Comparison of ENCODE assay signal across 14 mouse cellular contexts in genomic region chr6:34482842-34483241, GRCm38 (mm10). TPM values are rescaled to one million over a fixed set of nuclear protein-coding genes. Genes with fewer than 3 reads are reported as not detected.
DNase-seq lines count a peak whose midpoint lies in the region; ATAC-seq and TF ChIP-seq lines count a peak whose summit lies in the region.
"Had no signal": no experiment of that assay in that cellular context is flagged by ENCODE, and none has a peak within 500 bp of the region (broad histone marks: within the 10 kb centered on the region; RNA-seq: fewer than 3 reads in every experiment).

No protein-coding gene starts in this region.

- peak overlapping the region; percentile 1; the same call in 1 of the 2 replicates for H3K4me2 ChIP-seq in liver, embryonic 12.5 days
- H3K4me2 ChIP-seq in liver, postnatal 0 days (ENCODE audit: low read depth, low read length), result no peak overlapping the region
- H3K4me2 ChIP-seq in liver, embryonic 15.5 days, result 0 out of 2 replicates have a peak overlapping the region, but pooled peaks have one; percentile 14
- H3K4me2 ChIP-seq in neural tube, embryonic 15.5 days, result no peak overlapping the region
- H3K4me2 ChIP-seq: embryonic facial prominence, embryonic 13.5 days had no signal

- no peak for TF ChIP-seq CTCF in liver, postnatal 0 days (IDR thresholded peaks at IDR 0.05; ENCODE audit: low read depth)

- DNase-seq in liver, postnatal 0 days, result no peak
- DNase-seq in heart, embryonic 10.5 days (ENCODE audit: low spot score), result peak; percentile 54
- no peak for DNase-seq in adrenal gland, postnatal 25 days
- DNase-seq: cerebellum, postnatal 36 days; kidney, adult 11 months had no signal

- no peak for TF ChIP-seq EP300 in liver, postnatal 0 days (IDR thresholded peaks at IDR 0.05; ENCODE audit: low read depth)

- H3K27ac ChIP-seq in liver, embryonic 12.5 days, result no peak overlapping the region; the same call in 1 of the 2 replicates
- no peak overlapping the region for H3K27ac ChIP-seq in liver, postnatal 0 days (ENCODE audit: low read depth)
- no peak overlapping the region for H3K27ac ChIP-seq in heart, embryonic 10.5 days
- H3K27ac ChIP-seq in liver, embryonic 15.5 days (replicated peaks), result peak overlapping the region; percentile 20; the same call in 1 of the 2 replicates
- no peak overlapping the region for H3K27ac ChIP-seq in neural tube, embryonic 15.5 days (replicated peaks)
- H3K27ac ChIP-seq: embryonic facial prominence, embryonic 13.5 days; macrophage had no signal

- WGBS in liver, embryonic 12.5 days (ENCODE audit: insufficient replicate concordance), result 49% methylated on average over 4 of the region's 4 CpGs
- 71% methylated on average over 4 of the region's 4 CpGs for WGBS in liver, postnatal 0 days (ENCODE audit: insufficient replicate concordance)
- WGBS in heart, embryonic 10.5 days, result 73% methylated on average over 4 of the region's 4 CpGs
- 55% methylated on average over 4 of the region's 4 CpGs for WGBS in liver, embryonic 15.5 days (ENCODE audit: insufficient replicate concordance)
- WGBS in neural tube, embryonic 15.5 days, result 91% methylated on average over 4 of the region's 4 CpGs

- no peak for ATAC-seq in erythroblast, adult 5-6 weeks (replicated peaks; ENCODE audit: low FRiP score, poor library complexity, severe bottlenecking)
- ATAC-seq in liver, embryonic 12.5 days, result no peak
- ATAC-seq in liver, postnatal 0 days, result no peak
- no peak for ATAC-seq in liver, embryonic 15.5 days (ENCODE audit: insufficient read depth)
- ATAC-seq in neural tube, embryonic 15.5 days (ENCODE audit: low FRiP score), result no peak
- ATAC-seq: activated CD4-positive, CD25-positive, alpha-beta regulatory T cell, adult 4 months had no signal

- H3K27me3 ChIP-seq in erythroblast, embryonic 14.5 days (ENCODE audit: control insufficient read depth), result no peaks in the 10 kb centered on the region
- H3K27me3 ChIP-seq in liver, embryonic 12.5 days (replicated peaks), result 0 out of 2 replicates have a peak, but pooled peaks cover 5% of the 10 kb centered on the region
- H3K27me3 ChIP-seq in liver, postnatal 0 days (ENCODE audit: insufficient read depth, low read length), result no peaks in the 10 kb centered on the region
- no peaks in the 10 kb centered on the region for H3K27me3 ChIP-seq in heart, embryonic 10.5 days (ENCODE audit: insufficient read depth, poor library complexity, severe bottlenecking)
- no peaks in the 10 kb centered on the region for H3K27me3 ChIP-seq in liver, embryonic 15.5 days
- H3K27me3 ChIP-seq in neural tube, embryonic 15.5 days (replicated peaks), result no peaks in the 10 kb centered on the region
- H3K27me3 ChIP-seq: embryonic facial prominence, embryonic 13.5 days had no signal

- H3K4me3 ChIP-seq in erythroblast, embryonic 14.5 days (replicated peaks), result peak overlapping the region; percentile 15
- no peak overlapping the region for H3K4me3 ChIP-seq in liver, embryonic 12.5 days
- no peak overlapping the region for H3K4me3 ChIP-seq in liver, postnatal 0 days (ENCODE audit: low read depth, low read length)
- H3K4me3 ChIP-seq in heart, embryonic 10.5 days, result no peak overlapping the region
- H3K4me3 ChIP-seq in liver, embryonic 15.5 days (replicated peaks), result no peak overlapping the region
- H3K4me3 ChIP-seq in neural tube, embryonic 15.5 days (replicated peaks), result no peak overlapping the region
- H3K4me3 ChIP-seq: embryonic facial prominence, embryonic 13.5 days had no signal

- H3K9ac ChIP-seq in liver, embryonic 12.5 days, result no peak overlapping the region
- H3K9ac ChIP-seq in liver, postnatal 0 days (replicated peaks), result no peak overlapping the region
- no peak overlapping the region for H3K9ac ChIP-seq in liver, embryonic 15.5 days
- H3K9ac ChIP-seq in neural tube, embryonic 15.5 days (replicated peaks), result no peak overlapping the region
- H3K9ac ChIP-seq: embryonic facial prominence, embryonic 13.5 days had no signal

- H3K36me3 ChIP-seq in erythroblast, embryonic 14.5 days (ENCODE audit: control insufficient read depth), result peaks cover 77% of the 10 kb centered on the region
- peaks cover 10% of the 10 kb centered on the region for H3K36me3 ChIP-seq in liver, embryonic 12.5 days
- peaks cover 9% of the 10 kb centered on the region for H3K36me3 ChIP-seq in liver, postnatal 0 days (replicated peaks; ENCODE audit: insufficient read depth, low read length)
- H3K36me3 ChIP-seq in heart, embryonic 10.5 days, result peaks cover 7% of the 10 kb centered on the region
- peaks cover 10% of the 10 kb centered on the region for H3K36me3 ChIP-seq in liver, embryonic 15.5 days (replicated peaks)
- peaks cover 6% of the 10 kb centered on the region for H3K36me3 ChIP-seq in neural tube, embryonic 15.5 days

- peaks cover 97% of the 10 kb centered on the region for H3K4me1 ChIP-seq in erythroblast, embryonic 14.5 days (ENCODE audit: control insufficient read depth)
- peaks cover 93% of the 10 kb centered on the region for H3K4me1 ChIP-seq in liver, embryonic 12.5 days
- peaks cover 34% of the 10 kb centered on the region for H3K4me1 ChIP-seq in liver, postnatal 0 days (ENCODE audit: insufficient read depth)
- H3K4me1 ChIP-seq in heart, embryonic 10.5 days, result peaks cover 27% of the 10 kb centered on the region
- H3K4me1 ChIP-seq in liver, embryonic 15.5 days (replicated peaks), result peaks cover 94% of the 10 kb centered on the region
- H3K4me1 ChIP-seq in neural tube, embryonic 15.5 days, result peaks cover 33% of the 10 kb centered on the region

- H3K9me3 ChIP-seq in erythroblast, embryonic 14.5 days (ENCODE audit: control insufficient read depth, low read length), result peaks cover 4% of the 10 kb centered on the region; the same call in 1 of the 2 replicates
- no peaks in the 10 kb centered on the region for H3K9me3 ChIP-seq in liver, embryonic 12.5 days (replicated peaks)
- no peaks in the 10 kb centered on the region for H3K9me3 ChIP-seq in liver, postnatal 0 days (ENCODE audit: low read length)
- H3K9me3 ChIP-seq in heart, embryonic 10.5 days, result no peaks in the 10 kb centered on the region
- no peaks in the 10 kb centered on the region for H3K9me3 ChIP-seq in liver, embryonic 15.5 days (replicated peaks)
- H3K9me3 ChIP-seq in neural tube, embryonic 15.5 days (replicated peaks), result no peaks in the 10 kb centered on the region
- H3K9me3 ChIP-seq: embryonic facial prominence, embryonic 13.5 days; G1E had no signal

RNA-seq across cellular contexts. Expression of gene Bpgm, which starts 6.8 kb away (rescaled TPM):
- 17.4 and 34.1 TPM in 2 replicates for polyA plus RNA-seq in erythroblast, embryonic 14.5 days (2012)
- 601 and 720 TPM in 2 replicates for total RNA-seq in erythroblast, adult 5-6 weeks (2015; ENCODE audit: low replicate concordance)
- 1,621 and 2,086 TPM in 2 replicates for total RNA-seq in erythroblast, adult 5-6 weeks (2017; ENCODE audit: low replicate concordance)
- 87.1 and 88.2 TPM in 2 replicates for polyA plus RNA-seq in liver, embryonic 12.5 days (2016; fragmentation: Nextera tagmentation; extraction: Ambion mirVana)
- 85.5 and 88.8 TPM in 2 replicates for polyA plus RNA-seq in liver, postnatal 0 days (2015; fragmentation: Nextera tagmentation; extraction: Ambion mirVana)
- 54.3 and 59.3 TPM in 2 replicates for polyA plus RNA-seq in heart, embryonic 10.5 days (2016; fragmentation: Nextera tagmentation; extraction: Ambion mirVana)
- 194 and 219 TPM in 2 replicates for polyA plus RNA-seq in liver, embryonic 15.5 days (2015; fragmentation: Nextera tagmentation; extraction: Ambion mirVana)
- polyA plus RNA-seq in neural tube, embryonic 15.5 days (2015; fragmentation: Nextera tagmentation; extraction: Ambion mirVana), result 70.5 and 82.6 TPM in 2 replicates
- 21.5 and 27.4 TPM in 2 replicates for total RNA-seq in adrenal gland, postnatal 25 days (2021)

Comparison
In these comparisons a context has a peak if more than half of its experiments do, and no peak if none do; other contexts are left out.
1. H3K4me2 ChIP-seq: peak in liver, embryonic 12.5 days (single experiment) and liver, embryonic 15.5 days (single experiment); none in liver, postnatal 0 days (single experiment) and neural tube, embryonic 15.5 days (single experiment).